Mouse (Mus musculus) granulocyte monocyte progenitor cell, adult 5-6 weeks (primary cell): ENCODE measurements around the gene Tex46. TPM values are rescaled to one million over a fixed set of nuclear protein-coding genes. Genes with fewer than 3 reads are reported as not detected.

ENCODE experiments used
- total RNA-seq, 2 experiments: library from RNA; stranded (forward) in 1 of 2; stranded (reverse) in 1 of 2; fragments of 200-712, 200-1000 nt in 1 of 2; fragments of >200 nt in 1 of 2; fragmentation: Nextera tagmentation in 1 of 2; gene quantifications; 2 replicates each; pipeline ENCODE4 v1.2.3; 2014 to 2017

Tex46 gene
- total RNA-seq, 2 experiments from 2014 or later = not detected

Other genes with a start within 250 kb of the Tex46 start
- gene Htr1d, start 186.9 kb upstream of the Tex46 start, total RNA-seq (2014; fragmentation: Nextera tagmentation) = not detected in 2 replicates
- gene Htr1d, start 186.9 kb upstream of the Tex46 start, total RNA-seq (2017) = not detected in 2 replicates
- gene 6030445D17Rik, start 148.2 kb upstream of the Tex46 start, total RNA-seq (2014; fragmentation: Nextera tagmentation) = not detected in 2 replicates
- gene 6030445D17Rik, start 148.2 kb upstream of the Tex46 start, total RNA-seq (2017) = not detected in 2 replicates
- 6.2 and 10.2 TPM in 2 replicates for gene Luzp1, start 140.7 kb upstream of the Tex46 start, total RNA-seq (2014; fragmentation: Nextera tagmentation)
- gene Luzp1, start 140.7 kb upstream of the Tex46 start, total RNA-seq (2017) = 4.0 and 4.1 TPM in 2 replicates
- 57.8 and 60.8 TPM in 2 replicates for gene Kdm1a, start 7.7 kb upstream of the Tex46 start, total RNA-seq (2014; fragmentation: Nextera tagmentation)
- 53.4 and 59.4 TPM in 2 replicates for gene Kdm1a, start 7.7 kb upstream of the Tex46 start, total RNA-seq (2017)
- 0.36 TPM in 1 of 2 replicates, not detected in the other for gene Lactbl1, start 12.2 kb downstream of the Tex46 start, total RNA-seq (2014; fragmentation: Nextera tagmentation)
- 0.09 TPM in 1 of 2 replicates, not detected in the other for gene Lactbl1, start 12.2 kb downstream of the Tex46 start, total RNA-seq (2017)
- gene Ephb2, start 225.6 kb downstream of the Tex46 start, total RNA-seq (2014; fragmentation: Nextera tagmentation) = 0.47 and 2.6 TPM in 2 replicates
- 0.39 and 0.57 TPM in 2 replicates for gene Ephb2, start 225.6 kb downstream of the Tex46 start, total RNA-seq (2017)